ENCODE assay signal across 13 mouse cellular contexts in the genomic region with DNA sequence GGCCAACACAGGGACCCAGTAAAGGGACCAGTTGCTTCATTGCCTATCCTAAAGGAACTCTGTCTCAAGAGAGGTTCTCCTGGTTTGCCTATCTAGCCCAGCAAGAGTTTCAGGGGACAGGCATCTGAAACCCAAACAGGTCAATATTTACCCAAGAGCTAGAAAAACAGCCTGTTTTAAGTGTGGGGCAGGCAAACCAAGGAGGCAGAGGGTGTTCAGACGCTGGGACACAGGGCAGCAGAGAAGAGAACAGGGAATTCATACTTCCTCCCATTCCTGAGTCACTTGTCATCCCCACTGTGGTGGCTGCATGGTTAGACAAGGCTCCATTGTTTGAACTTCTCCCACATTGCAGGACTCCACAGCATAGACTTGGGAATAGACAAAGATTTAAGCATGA. TPM values are rescaled to one million over a fixed set of nuclear protein-coding genes. Genes with fewer than 3 reads are reported as not detected.
DNase-seq lines count a peak whose midpoint lies in the region; ATAC-seq and TF ChIP-seq lines count a peak whose summit lies in the region.
"Had no signal": no experiment of that assay in that cellular context is flagged by ENCODE, and none has a peak within 500 bp of the region (broad histone marks: within the 10 kb centered on the region; RNA-seq: fewer than 3 reads in every experiment).

No protein-coding gene starts in this region.

- no peaks in the 10 kb centered on the region for H3K9me3 ChIP-seq in heart, embryonic 11.5 days (replicated peaks; ENCODE audit: control insufficient read depth, low read length)
- H3K9me3 ChIP-seq in embryonic facial prominence, embryonic 13.5 days, result no peaks in the 10 kb centered on the region
- H3K9me3 ChIP-seq: midbrain, embryonic 12.5 days had no signal

- H3ac ChIP-seq in myocyte (ENCODE audit: control insufficient read depth, insufficient read length), result no peak overlapping the region

- H3K4me1 ChIP-seq in heart, embryonic 11.5 days (ENCODE audit: control insufficient read depth, insufficient read depth, low read length), result peaks cover 20% of the 10 kb centered on the region
- peaks cover 21% of the 10 kb centered on the region for H3K4me1 ChIP-seq in liver, adult 2 months (ENCODE audit: control insufficient read depth, insufficient read depth, low read length)
- peaks cover 9% of the 10 kb centered on the region; the same call in 1 of the 2 replicates for H3K4me1 ChIP-seq in embryonic facial prominence, embryonic 13.5 days
- H3K4me1 ChIP-seq: midbrain, embryonic 12.5 days had no signal

- WGBS in heart, embryonic 11.5 days (ENCODE audit: insufficient replicate concordance), result 24% methylated on average over 1 of the region's 1 CpGs
- WGBS in liver, adult 2 months, result 3% methylated on average over 1 of the region's 1 CpGs
- 4% methylated on average over 1 of the region's 1 CpGs for WGBS in embryonic facial prominence, embryonic 13.5 days

- peak overlapping the region; percentile 46; the same call in 1 of the 2 replicates for H3K9ac ChIP-seq in heart, embryonic 11.5 days (ENCODE audit: low read depth, low read length)
- H3K9ac ChIP-seq in liver, adult 2 months (ENCODE audit: low read depth, low read length), result 0 out of 2 replicates have a peak overlapping the region, but pooled peaks have one; percentile 3
- 0 out of 2 replicates have a peak overlapping the region, but pooled peaks have one; percentile 27 for H3K9ac ChIP-seq in embryonic facial prominence, embryonic 13.5 days
- H3K9ac ChIP-seq: liver, embryonic 14.5 days; midbrain, embryonic 12.5 days had no signal

- H3K4me2 ChIP-seq in heart, embryonic 11.5 days, result peak overlapping the region; percentile 1; the same call in 1 of the 2 replicates
- H3K4me2 ChIP-seq in embryonic facial prominence, embryonic 13.5 days, result no peak overlapping the region
- peak overlapping the region; percentile 93 for H3K4me2 ChIP-seq in myocyte (ENCODE audit: low read depth)
- H3K4me2 ChIP-seq: midbrain, embryonic 12.5 days had no signal

- no peak for TF ChIP-seq CTCF in liver, adult 2 months (IDR thresholded peaks at IDR 0.05; ENCODE audit: low read depth, low read length)

- no peaks in the 10 kb centered on the region for H3K79me2 ChIP-seq in liver, adult 2 months (ENCODE audit: control insufficient read depth, insufficient read depth, low read length)
- peaks cover 7% of the 10 kb centered on the region for H3K79me2 ChIP-seq in myocyte (ENCODE audit: control insufficient read depth, insufficient read depth)

- no peaks in the 10 kb centered on the region for H3K36me3 ChIP-seq in heart, embryonic 11.5 days (ENCODE audit: control insufficient read depth, insufficient read depth, low read length)
- H3K36me3 ChIP-seq in liver, adult 2 months (ENCODE audit: control insufficient read depth, insufficient read depth, low read length), result no peaks in the 10 kb centered on the region
- H3K36me3 ChIP-seq in embryonic facial prominence, embryonic 13.5 days, result no peaks in the 10 kb centered on the region
- peaks cover 8% of the 10 kb centered on the region for H3K36me3 ChIP-seq in myocyte (ENCODE audit: control insufficient read depth, insufficient read depth)
- H3K36me3 ChIP-seq: midbrain, embryonic 12.5 days had no signal

- H3K4me3 ChIP-seq in heart, embryonic 11.5 days (ENCODE audit: low read depth, low read length), result no peak overlapping the region
- no peak overlapping the region for H3K4me3 ChIP-seq in liver, adult 2 months (ENCODE audit: insufficient read depth, low read depth, low read length)
- H3K4me3 ChIP-seq in embryonic facial prominence, embryonic 13.5 days, result no peak overlapping the region
- H3K4me3 ChIP-seq in myocyte, result no peak overlapping the region
- H3K4me3 ChIP-seq: midbrain, embryonic 12.5 days had no signal

- DNase-seq in heart, adult 18-20 months, result no peak
- DNase-seq in liver, adult 2 months (ENCODE audit: extremely low read depth, low read depth, low spot score), result no peak
- DNase-seq in liver, result no peak
- DNase-seq in adrenal gland, postnatal 25 days, result no peak
- no peak for DNase-seq in cerebellum, adult 8-10 months
- DNase-seq: kidney, adult 18-20 months; right cerebral cortex, postnatal 4 days; thymus, postnatal 25 days had no signal

- no peak for TF ChIP-seq POLR2A in liver, adult 2 months (IDR thresholded peaks at IDR 0.05; ENCODE audit: extremely low read depth, insufficient read depth, low read length)
- TF ChIP-seq POLR2A in myocyte (IDR thresholded peaks at IDR 0.05; ENCODE audit: insufficient read length, low read depth), result no peak

- no peaks in the 10 kb centered on the region for H3K27me3 ChIP-seq in heart, embryonic 11.5 days (ENCODE audit: control insufficient read depth, insufficient read depth, low read length)
- H3K27me3 ChIP-seq in liver, adult 2 months (ENCODE audit: control insufficient read depth, insufficient read depth, low read length), result no peaks in the 10 kb centered on the region
- H3K27me3 ChIP-seq in embryonic facial prominence, embryonic 13.5 days, result no peaks in the 10 kb centered on the region
- H3K27me3 ChIP-seq in myocyte (ENCODE audit: control insufficient read depth, insufficient read depth, insufficient read length), result no peaks in the 10 kb centered on the region
- H3K27me3 ChIP-seq: midbrain, embryonic 12.5 days had no signal

- ATAC-seq in heart, embryonic 11.5 days (replicated peaks; ENCODE audit: insufficient number of reproducible peaks, low FRiP score, low TSS enrichment), result no peak
- ATAC-seq in embryonic facial prominence, embryonic 13.5 days (ENCODE audit: insufficient number of reproducible peaks, insufficient read depth, low FRiP score, low TSS enrichment, low read depth), result no peak

- peak overlapping the region; percentile 88 for H3K27ac ChIP-seq in heart, embryonic 11.5 days (ENCODE audit: low read depth, low read length)
- peak overlapping the region; percentile 53 for H3K27ac ChIP-seq in liver, adult 2 months (replicated peaks; ENCODE audit: insufficient read depth, low read depth, low read length)
- H3K27ac ChIP-seq in embryonic facial prominence, embryonic 13.5 days, result peak overlapping the region; percentile 68
- H3K27ac ChIP-seq: liver, embryonic 14.5 days; midbrain, embryonic 12.5 days had no signal

TF ChIP-seq in myocyte, 11 proteins besides CTCF, POLR2A, EP300 and RAD21:
- TF ChIP-seq POLR2AphosphoS2 (IDR thresholded peaks at IDR 0.05; ENCODE audit: insufficient read length, low read depth) (peak; percentile 22), SRF (IDR thresholded peaks at IDR 0.05; ENCODE audit: control insufficient read depth, insufficient read length, low read depth) (no peak)

RNA-seq across cellular contexts. Expression of a gene that starts 4.8 kb away (rescaled TPM):
- polyA plus RNA-seq in heart, embryonic 11.5 days (2014; fragmentation: Nextera tagmentation; extraction: Ambion mirVana), result 95.4 and 107 TPM in 2 replicates
- total RNA-seq in heart, adult 18-20 months (2021), result 10 to 100 TPM; 37.5 to 41.6 TPM
- 58.1 and 62.6 TPM in 2 replicates for total RNA-seq in liver, adult 2 months (2014; rRNA removed)
- 66.4 and 75.2 TPM in 2 replicates for polyA plus RNA-seq in liver, adult 2 months (2012; rRNA removed)
- polyA plus RNA-seq in embryonic facial prominence, embryonic 13.5 days (2015; fragmentation: Nextera tagmentation; extraction: Ambion mirVana), result 94.5 and 110 TPM in 2 replicates
- 169 TPM for polyA plus RNA-seq in myocyte (2012; fragmentation: generic; extraction: Trizol)
- total RNA-seq in adrenal gland, postnatal 25 days (2021), result 368 and 473 TPM in 2 replicates

RNA-seq across cellular contexts. Expression of a gene that starts 8.7 kb away (rescaled TPM):
- 55.3 and 59.2 TPM in 2 replicates for polyA plus RNA-seq in heart, embryonic 11.5 days (2014; fragmentation: Nextera tagmentation; extraction: Ambion mirVana)
- total RNA-seq in heart, adult 18-20 months (2021), result 10 to 100 TPM; 48.9 to 61.5 TPM
- total RNA-seq in liver, adult 2 months (2014; rRNA removed), result 18.9 and 20.5 TPM in 2 replicates
- polyA plus RNA-seq in liver, adult 2 months (2012; rRNA removed), result 18.3 and 18.5 TPM in 2 replicates
- 19.7 and 20.6 TPM in 2 replicates for polyA plus RNA-seq in embryonic facial prominence, embryonic 13.5 days (2015; fragmentation: Nextera tagmentation; extraction: Ambion mirVana)
- polyA plus RNA-seq in myocyte (2012; fragmentation: generic; extraction: Trizol), result 544 TPM
- total RNA-seq in adrenal gland, postnatal 25 days (2021), result 35.2 and 51.8 TPM in 2 replicates

RNA-seq across cellular contexts. Expression of a gene that starts 16.3 kb away (rescaled TPM):
- 14.8 and 15.1 TPM in 2 replicates for polyA plus RNA-seq in heart, embryonic 11.5 days (2014; fragmentation: Nextera tagmentation; extraction: Ambion mirVana)
- total RNA-seq in heart, adult 18-20 months (2021), result 10 to 100 TPM; 20.0 to 22.6 TPM
- total RNA-seq in liver, adult 2 months (2014; rRNA removed), result 62.9 and 78.9 TPM in 2 replicates
- polyA plus RNA-seq in liver, adult 2 months (2012; rRNA removed), result 202 and 244 TPM in 2 replicates
- polyA plus RNA-seq in embryonic facial prominence, embryonic 13.5 days (2015; fragmentation: Nextera tagmentation; extraction: Ambion mirVana), result 10.8 and 11.1 TPM in 2 replicates
- 26.7 TPM for polyA plus RNA-seq in myocyte (2012; fragmentation: generic; extraction: Trizol)
- total RNA-seq in adrenal gland, postnatal 25 days (2021), result 20.7 and 23.2 TPM in 2 replicates

RNA-seq across cellular contexts. Expression of a gene that starts 18.9 kb away (rescaled TPM):
- 137 and 142 TPM in 2 replicates for polyA plus RNA-seq in heart, embryonic 11.5 days (2014; fragmentation: Nextera tagmentation; extraction: Ambion mirVana)
- 10 to 100 TPM; 70.0 to 79.6 TPM for total RNA-seq in heart, adult 18-20 months (2021)
- 193 and 238 TPM in 2 replicates for total RNA-seq in liver, adult 2 months (2014; rRNA removed)
- 219 and 220 TPM in 2 replicates for polyA plus RNA-seq in liver, adult 2 months (2012; rRNA removed)
- polyA plus RNA-seq in embryonic facial prominence, embryonic 13.5 days (2015; fragmentation: Nextera tagmentation; extraction: Ambion mirVana), result 130 and 135 TPM in 2 replicates
- 107 TPM for polyA plus RNA-seq in myocyte (2012; fragmentation: generic; extraction: Trizol)
- total RNA-seq in adrenal gland, postnatal 25 days (2021), result 117 and 154 TPM in 2 replicates

RNA-seq across cellular contexts. Expression of a gene that starts 24.5 kb away (rescaled TPM):
- 12.9 and 17.4 TPM in 2 replicates for polyA plus RNA-seq in heart, embryonic 11.5 days (2014; fragmentation: Nextera tagmentation; extraction: Ambion mirVana)
- 1 to 10 TPM; 8.4 to 8.5 TPM for total RNA-seq in heart, adult 18-20 months (2021)
- 10.2 and 14.2 TPM in 2 replicates for total RNA-seq in liver, adult 2 months (2014; rRNA removed)
- polyA plus RNA-seq in liver, adult 2 months (2012; rRNA removed), result 17.5 and 18.5 TPM in 2 replicates
- 36.6 and 36.7 TPM in 2 replicates for polyA plus RNA-seq in embryonic facial prominence, embryonic 13.5 days (2015; fragmentation: Nextera tagmentation; extraction: Ambion mirVana)
- 8.0 TPM for polyA plus RNA-seq in myocyte (2012; fragmentation: generic; extraction: Trizol)
- 35.5 and 38.8 TPM in 2 replicates for total RNA-seq in adrenal gland, postnatal 25 days (2021)
